Mouse (Mus musculus) kidney, embryonic 14.5 days (tissue): ENCODE data around the gene Gdf15. TPM values are rescaled to one million over a fixed set of nuclear protein-coding genes. Genes with fewer than 3 reads are reported as not detected.

ENCODE experiments used
- polyA plus RNA-seq: library from polyadenylated mRNA; unstranded; fragments of >200 nt; fragmentation: Nextera tagmentation; extraction: Ambion mirVana; gene quantifications from 2 replicates; pipeline ENCODE4 v1.2.1, GENCODE M21; 2014

Gdf15 gene
- polyA plus RNA-seq, 1 experiment from 2014 or later, result 0.31 TPM

Other genes with a start within 250 kb of the Gdf15 start
- 15.5 and 21.2 TPM in 2 replicates for gene Crtc1, start 192.9 kb downstream of the Gdf15 start, polyA plus RNA-seq
- 14.4 and 19.2 TPM in 2 replicates for gene Klhl26, start 155.5 kb downstream of the Gdf15 start, polyA plus RNA-seq
- 8.5 and 12.4 TPM in 2 replicates for gene Tmem59l, start 145.1 kb downstream of the Gdf15 start, polyA plus RNA-seq
- 26.7 and 34.8 TPM in 2 replicates for gene Crlf1, start 139.3 kb downstream of the Gdf15 start, polyA plus RNA-seq
- 129 and 151 TPM in 2 replicates for gene Rex1bd, start 125.7 kb downstream of the Gdf15 start, polyA plus RNA-seq
- 1,078 and 1,559 TPM in 2 replicates for gene Uba52, start 121.7 kb downstream of the Gdf15 start, polyA plus RNA-seq
- gene Fkbp8, start 104.7 kb downstream of the Gdf15 start, polyA plus RNA-seq, result 252 and 291 TPM in 2 replicates
- gene Kxd1, start 104.5 kb downstream of the Gdf15 start, polyA plus RNA-seq, result 70.0 and 70.9 TPM in 2 replicates
- 12.9 and 22.4 TPM in 2 replicates for gene Ell, start 93.0 kb downstream of the Gdf15 start, polyA plus RNA-seq
- 102 and 118 TPM in 2 replicates for gene Isyna1, start 38.1 kb downstream of the Gdf15 start, polyA plus RNA-seq
- gene Ssbp4, start 23.6 kb downstream of the Gdf15 start, polyA plus RNA-seq, result 172 and 220 TPM in 2 replicates
- gene Lrrc25, start 16.3 kb downstream of the Gdf15 start, polyA plus RNA-seq, result 1.1 and 1.4 TPM in 2 replicates
- 62.2 and 62.6 TPM in 2 replicates for gene Pgpep1, start 27.9 kb upstream of the Gdf15 start, polyA plus RNA-seq
- gene Lsm4, start 40.8 kb upstream of the Gdf15 start, polyA plus RNA-seq, result 353 and 447 TPM in 2 replicates
- 95.1 and 117 TPM in 2 replicates for gene Jund, start 66.5 kb upstream of the Gdf15 start, polyA plus RNA-seq
- 0.12 TPM in 1 of 2 replicates, not detected in the other for gene Iqcn, start 71.0 kb upstream of the Gdf15 start, polyA plus RNA-seq
- gene Gm3336, start 86.1 kb upstream of the Gdf15 start, polyA plus RNA-seq, result 0.23 and 0.73 TPM in 2 replicates
- gene Pde4c, start 91.3 kb upstream of the Gdf15 start, polyA plus RNA-seq, result 2.5 and 4.0 TPM in 2 replicates
- 14.3 and 16.4 TPM in 2 replicates for gene Rab3a, start 122.2 kb upstream of the Gdf15 start, polyA plus RNA-seq
- gene Mpv17l2, start 128.5 kb upstream of the Gdf15 start, polyA plus RNA-seq, result 47.9 and 52.7 TPM in 2 replicates
- 33.3 and 49.1 TPM in 2 replicates for gene Pik3r2, start 144.3 kb upstream of the Gdf15 start, polyA plus RNA-seq
- 13.4 and 17.2 TPM in 2 replicates for gene Mast3, start 172.6 kb upstream of the Gdf15 start, polyA plus RNA-seq
- not detected in 2 replicates for gene Il12rb1, start 176.0 kb upstream of the Gdf15 start, polyA plus RNA-seq
- gene Arrdc2, start 207.3 kb upstream of the Gdf15 start, polyA plus RNA-seq, result 4.7 and 5.7 TPM in 2 replicates
- 2.5 and 2.6 TPM in 2 replicates for gene Kcnn1, start 230.8 kb upstream of the Gdf15 start, polyA plus RNA-seq
- gene Ccdc124, start 241.5 kb upstream of the Gdf15 start, polyA plus RNA-seq, result 117 and 142 TPM in 2 replicates